Mouse (Mus musculus): ENCODE measurements around the gene Kcnj6. TPM values are rescaled to one million over a fixed set of nuclear protein-coding genes. Genes with fewer than 3 reads are reported as not detected.

Kcnj6 gene
- not detected in 2 replicates for polyA plus RNA-seq (2012; rRNA removed)

DNA sequence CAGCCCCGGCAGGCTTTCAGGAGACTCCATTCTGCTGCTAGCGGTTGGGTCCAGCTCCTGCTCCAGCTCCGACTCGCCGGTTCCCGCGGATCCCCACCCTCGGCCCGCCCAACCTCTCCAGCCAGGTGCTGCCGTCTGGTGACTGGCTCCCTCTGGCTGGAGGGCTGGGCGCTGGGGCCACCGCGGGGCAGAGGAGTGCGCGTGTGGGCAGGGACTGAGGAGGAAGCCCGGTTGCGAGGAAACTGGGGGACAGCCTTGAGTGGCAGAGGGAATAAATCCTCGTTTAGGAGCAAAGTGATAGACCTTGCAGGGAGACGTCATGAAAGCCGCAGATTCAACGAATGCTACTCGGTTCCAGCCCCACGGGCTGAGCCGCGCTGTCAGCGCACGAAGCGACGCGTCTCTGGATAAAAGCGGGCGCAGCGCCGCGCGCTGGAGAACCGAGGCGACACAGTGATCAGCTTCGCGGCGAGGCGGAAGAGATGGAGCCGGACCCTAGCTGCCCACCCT lies at the start of gene Kcnj6:
Kcnj6 (minus strand) TSS at position 362 of the 510 bp plus-strand sequence.
- TF ChIP-seq POLR2A (IDR thresholded peaks at IDR 0.05; ENCODE audit: low read depth, low read length) (no peak), CTCF (IDR thresholded peaks at IDR 0.05; ENCODE audit: extremely low read depth, insufficient read length, insufficient replicate concordance, low read depth, low read length) (no peak)
- H3K4me3 ChIP-seq (ENCODE audit: low read depth, low read length): no peak within 1 kb of the TSS
- no peaks in the 10 kb centered on the region for H3K36me3 ChIP-seq (ENCODE audit: control insufficient read depth, insufficient read depth, low read length)
- H3K27me3 ChIP-seq (ENCODE audit: control insufficient read depth, insufficient read depth, low read length): no peaks in the 10 kb centered on the region
- H3K27ac ChIP-seq (ENCODE audit: insufficient read depth, low read depth, low read length): no peak within 1 kb of the TSS
- WGBS: 4% methylated on average over 43 of the region's 43 CpGs
- H3K4me1 ChIP-seq (ENCODE audit: control insufficient read depth, insufficient read depth, insufficient read length, low read length): no peaks in the 10 kb centered on the region

DNA sequence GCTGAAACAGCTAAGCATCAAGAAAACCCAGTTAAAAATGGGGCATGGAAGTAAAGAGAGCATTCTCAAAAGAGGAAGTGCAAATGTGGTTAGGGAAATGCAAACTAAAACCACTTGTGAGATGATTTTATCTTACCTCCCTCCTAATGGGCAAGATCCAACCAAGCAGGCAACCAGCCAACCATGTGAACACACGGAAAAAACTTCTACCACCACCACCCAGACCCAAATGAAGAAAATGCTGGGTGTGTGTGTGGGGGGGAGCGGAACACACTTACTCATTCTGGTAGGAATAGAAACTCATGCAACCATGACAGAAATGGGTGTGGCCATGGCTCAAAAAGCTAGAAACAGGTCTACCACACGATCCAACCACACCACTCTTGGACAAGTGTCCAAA lies 12.4 kb upstream of the Kcnj6 start:
- Histone ChIP-seq H3K36me3 (ENCODE audit: control insufficient read depth, insufficient read depth, low read length) (no peaks in the 10 kb centered on the region), H3K4me1 (ENCODE audit: control insufficient read depth, insufficient read depth, insufficient read length, low read length) (no peaks in the 10 kb centered on the region), H3K27me3 (ENCODE audit: control insufficient read depth, insufficient read depth, low read length) (no peaks in the 10 kb centered on the region), H3K27ac (ENCODE audit: insufficient read depth, low read depth, low read length) (no peak overlapping the region), H3K4me3 (ENCODE audit: low read depth, low read length) (no peak overlapping the region)
- no peak for TF ChIP-seq CTCF (IDR thresholded peaks at IDR 0.05; ENCODE audit: extremely low read depth, insufficient read length, insufficient replicate concordance, low read depth, low read length)
- no peak for TF ChIP-seq POLR2A (IDR thresholded peaks at IDR 0.05; ENCODE audit: low read depth, low read length)
- WGBS: 70% methylated on average over 3 of the region's 3 CpGs

- Histone ChIP-seq H3K4me1 (ENCODE audit: control insufficient read depth, insufficient read depth, insufficient read length, low read length) (no peaks in the 10 kb centered on the region), H3K4me3 (ENCODE audit: low read depth, low read length) (no peak overlapping the region), H3K36me3 (ENCODE audit: control insufficient read depth, insufficient read depth, low read length) (no peaks in the 10 kb centered on the region), H3K27me3 (ENCODE audit: control insufficient read depth, insufficient read depth, low read length) (no peaks in the 10 kb centered on the region), H3K27ac (ENCODE audit: insufficient read depth, low read depth, low read length) (no peak overlapping the region)
- TF ChIP-seq CTCF (IDR thresholded peaks at IDR 0.05; ENCODE audit: extremely low read depth, insufficient read length, insufficient replicate concordance, low read depth, low read length) (no peak), POLR2A (IDR thresholded peaks at IDR 0.05; ENCODE audit: low read depth, low read length) (no peak)
- WGBS: 19% methylated on average over 8 of the region's 8 CpGs
Measured at GRCm38 (mm10) chr16:95004599-95004998, 7.1 kb upstream of the Kcnj6 start.

GRCm38 (mm10) chr16:94999551-94999950 lies 2.0 kb upstream of the Kcnj6 start:
- Histone ChIP-seq H3K4me3 (ENCODE audit: low read depth, low read length) (no peak overlapping the region), H3K4me1 (ENCODE audit: control insufficient read depth, insufficient read depth, insufficient read length, low read length) (no peaks in the 10 kb centered on the region), H3K27ac (ENCODE audit: insufficient read depth, low read depth, low read length) (no peak overlapping the region), H3K27me3 (ENCODE audit: control insufficient read depth, insufficient read depth, low read length) (no peaks in the 10 kb centered on the region), H3K36me3 (ENCODE audit: control insufficient read depth, insufficient read depth, low read length) (no peaks in the 10 kb centered on the region)
- WGBS: 75% methylated on average over 5 of the region's 5 CpGs
- no peak for TF ChIP-seq CTCF (IDR thresholded peaks at IDR 0.05; ENCODE audit: extremely low read depth, insufficient read length, insufficient replicate concordance, low read depth, low read length)

GRCm38 (mm10) chr16:94999019-94999418 lies 1.5 kb upstream of the Kcnj6 start:
- H3K4me3 ChIP-seq (ENCODE audit: low read depth, low read length): no peak overlapping the region
- TF ChIP-seq POLR2A (IDR thresholded peaks at IDR 0.05; ENCODE audit: low read depth, low read length) (no peak), CTCF (IDR thresholded peaks at IDR 0.05; ENCODE audit: extremely low read depth, insufficient read length, insufficient replicate concordance, low read depth, low read length) (no peak)
- no peaks in the 10 kb centered on the region for H3K27me3 ChIP-seq (ENCODE audit: control insufficient read depth, insufficient read depth, low read length)
- no peaks in the 10 kb centered on the region for H3K4me1 ChIP-seq (ENCODE audit: control insufficient read depth, insufficient read depth, insufficient read length, low read length)
- H3K27ac ChIP-seq (ENCODE audit: insufficient read depth, low read depth, low read length): no peak overlapping the region
- H3K36me3 ChIP-seq (ENCODE audit: control insufficient read depth, insufficient read depth, low read length): no peaks in the 10 kb centered on the region
- 61% methylated on average over 3 of the region's 3 CpGs for WGBS

DNA sequence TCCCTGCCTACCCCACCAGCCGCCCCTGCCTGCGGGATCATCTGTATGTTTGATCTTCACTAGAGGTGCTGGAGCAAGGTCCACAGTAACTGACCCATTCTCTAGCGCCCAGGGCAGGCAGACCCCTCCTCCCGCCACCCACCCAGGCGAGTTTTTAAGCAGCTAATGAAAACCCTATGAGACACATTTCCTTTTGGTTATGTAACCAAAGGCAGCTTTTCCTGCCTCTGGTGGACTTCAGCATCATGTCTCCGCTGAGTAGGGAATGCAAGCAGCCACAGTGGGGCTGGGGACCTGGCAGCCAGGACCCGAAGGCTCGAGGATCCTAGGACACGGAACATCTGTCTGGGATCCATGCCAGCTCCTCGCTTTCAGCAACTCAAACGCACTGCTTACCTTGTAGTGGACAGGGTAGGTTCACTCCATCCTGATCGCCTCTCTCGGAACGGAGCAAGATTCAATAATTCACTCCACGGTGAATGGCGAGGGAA lies 665 bp downstream of the Kcnj6 start:
- TF ChIP-seq POLR2A (IDR thresholded peaks at IDR 0.05; ENCODE audit: low read depth, low read length): no peak
- no peaks in the 10 kb centered on the region for H3K4me1 ChIP-seq (ENCODE audit: control insufficient read depth, insufficient read depth, insufficient read length, low read length)
- H3K27ac ChIP-seq (ENCODE audit: insufficient read depth, low read depth, low read length): no peak overlapping the region
- H3K27me3 ChIP-seq (ENCODE audit: control insufficient read depth, insufficient read depth, low read length): no peaks in the 10 kb centered on the region
- H3K4me3 ChIP-seq (ENCODE audit: low read depth, low read length): no peak overlapping the region
- WGBS: 23% methylated on average over 16 of the region's 16 CpGs
- no peaks in the 10 kb centered on the region for H3K36me3 ChIP-seq (ENCODE audit: control insufficient read depth, insufficient read depth, low read length)

GRCm38 (mm10) chr16:94995542-94996131 lies 1.9 kb downstream of the Kcnj6 start:
- WGBS: 17% methylated on average over 13 of the region's 13 CpGs
- no peak overlapping the region for H3K27ac ChIP-seq (ENCODE audit: insufficient read depth, low read depth, low read length)
- no peaks in the 10 kb centered on the region for H3K27me3 ChIP-seq (ENCODE audit: control insufficient read depth, insufficient read depth, low read length)
- H3K4me3 ChIP-seq (ENCODE audit: low read depth, low read length): no peak overlapping the region
- H3K36me3 ChIP-seq (ENCODE audit: control insufficient read depth, insufficient read depth, low read length): no peaks in the 10 kb centered on the region
- no peaks in the 10 kb centered on the region for H3K4me1 ChIP-seq (ENCODE audit: control insufficient read depth, insufficient read depth, insufficient read length, low read length)
- no peak for TF ChIP-seq CTCF (IDR thresholded peaks at IDR 0.05; ENCODE audit: extremely low read depth, insufficient read length, insufficient replicate concordance, low read depth, low read length)
- no peak for TF ChIP-seq POLR2A (IDR thresholded peaks at IDR 0.05; ENCODE audit: low read depth, low read length)

All from small intestine, adult 2 months (tissue).